13 mouse cellular contexts compared by ENCODE assay signal in the genomic region with DNA sequence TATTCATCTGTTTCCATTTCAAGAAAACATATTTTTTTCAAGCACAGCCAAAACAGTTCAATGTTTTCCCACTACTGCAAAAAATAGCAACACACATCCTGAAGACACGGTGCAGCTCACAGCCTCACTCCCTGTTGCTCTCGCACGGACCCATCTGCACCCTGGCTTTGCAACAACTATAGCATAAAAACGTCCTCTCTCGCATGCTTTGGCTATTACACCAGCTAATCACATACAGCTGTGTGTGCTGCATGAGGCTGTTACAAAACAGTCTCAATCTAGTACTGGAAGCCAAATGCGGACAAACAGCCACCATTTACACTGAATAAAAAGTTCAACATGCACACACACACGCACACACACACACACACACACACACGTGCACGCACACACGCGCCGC.
DNase-seq lines count a peak whose midpoint lies in the region; ATAC-seq and TF ChIP-seq lines count a peak whose summit lies in the region.
"Had no signal": no experiment of that assay in that cellular context is flagged by ENCODE, and none has a peak within 500 bp of the region (broad histone marks: within the 10 kb centered on the region; RNA-seq: fewer than 3 reads in every experiment).

No protein-coding gene starts in this region.

- WGBS in hindbrain, embryonic 16.5 days = 77% methylated on average over 12 of the region's 12 CpGs
- WGBS in hindbrain, embryonic 10.5 days = 77% methylated on average over 12 of the region's 12 CpGs
- WGBS in stomach, embryonic 15.5 days = 67% methylated on average over 12 of the region's 12 CpGs
- WGBS in stomach, postnatal 0 days = 65% methylated on average over 12 of the region's 12 CpGs

- peaks cover 3% of the 10 kb centered on the region; the same call in 1 of the 2 replicates for H3K9me3 ChIP-seq in hindbrain, embryonic 16.5 days (ENCODE audit: control insufficient read depth, low read length)
- H3K9me3 ChIP-seq in hindbrain, embryonic 10.5 days = peaks cover 5% of the 10 kb centered on the region; the same call in 1 of the 2 replicates
- H3K9me3 ChIP-seq in stomach, embryonic 15.5 days = no peaks in the 10 kb centered on the region
- no peaks in the 10 kb centered on the region for H3K9me3 ChIP-seq in stomach, postnatal 0 days (ENCODE audit: control insufficient read depth, low read length)
- H3K9me3 ChIP-seq: liver, embryonic 15.5 days; midbrain, embryonic 15.5 days had no signal

- TF ChIP-seq POLR2A in embryonic fibroblast, embryonic 13.5 days (IDR thresholded peaks at IDR 0.05; ENCODE audit: low read depth, low read length) = no peak

- H3K4me1 ChIP-seq in hindbrain, embryonic 16.5 days (ENCODE audit: control insufficient read depth, insufficient read depth, low read depth, low read length) = peaks cover 13% of the 10 kb centered on the region
- peaks cover 34% of the 10 kb centered on the region for H3K4me1 ChIP-seq in hindbrain, embryonic 10.5 days (replicated peaks)
- peaks cover 22% of the 10 kb centered on the region for H3K4me1 ChIP-seq in stomach, embryonic 15.5 days
- peaks cover 10% of the 10 kb centered on the region for H3K4me1 ChIP-seq in stomach, postnatal 0 days (replicated peaks; ENCODE audit: control insufficient read depth, insufficient read depth)
- peaks cover 14% of the 10 kb centered on the region for H3K4me1 ChIP-seq in embryonic fibroblast, embryonic 13.5 days (ENCODE audit: control insufficient read depth, insufficient read depth, low read length)
- H3K4me1 ChIP-seq: liver, embryonic 15.5 days had no signal

- H3K27ac ChIP-seq in hindbrain, embryonic 16.5 days (ENCODE audit: low read depth, low read length) = no peak overlapping the region
- no peak overlapping the region for H3K27ac ChIP-seq in hindbrain, embryonic 10.5 days
- H3K27ac ChIP-seq in stomach, embryonic 15.5 days = no peak overlapping the region
- no peak overlapping the region for H3K27ac ChIP-seq in stomach, postnatal 0 days (replicated peaks)
- peak overlapping the region; percentile 65 for H3K27ac ChIP-seq in embryonic fibroblast, embryonic 13.5 days (ENCODE audit: insufficient read depth, low read length)
- H3K27ac ChIP-seq: left cerebral cortex, adult 2 months; liver, embryonic 15.5 days; midbrain, embryonic 15.5 days had no signal

- H3K27me3 ChIP-seq in hindbrain, embryonic 16.5 days (replicated peaks; ENCODE audit: control insufficient read depth, insufficient read depth, low read length) = no peaks in the 10 kb centered on the region
- peaks cover 6% of the 10 kb centered on the region; the same call in 1 of the 2 replicates for H3K27me3 ChIP-seq in hindbrain, embryonic 10.5 days (ENCODE audit: insufficient read depth, poor library complexity, severe bottlenecking)
- H3K27me3 ChIP-seq in stomach, embryonic 15.5 days (replicated peaks) = no peaks in the 10 kb centered on the region
- no peaks in the 10 kb centered on the region for H3K27me3 ChIP-seq in stomach, postnatal 0 days (ENCODE audit: control insufficient read depth, insufficient read depth, low read length)
- H3K27me3 ChIP-seq: liver, embryonic 15.5 days; midbrain, embryonic 15.5 days had no signal

- no peak for ATAC-seq in hindbrain, embryonic 16.5 days
- ATAC-seq in stomach, embryonic 15.5 days (ENCODE audit: insufficient read depth, low FRiP score, low read depth) = no peak
- ATAC-seq in stomach, postnatal 0 days (ENCODE audit: low FRiP score, low TSS enrichment) = no peak
- no peak for ATAC-seq in CD4-positive, CD25-positive, alpha-beta regulatory T cell, adult 4 months
- ATAC-seq: activated CD4-positive, CD25-positive, alpha-beta regulatory T cell, adult 4 months; intestine, embryonic 16.5 days; midbrain, embryonic 15.5 days had no signal

- H3K4me3 ChIP-seq in hindbrain, embryonic 16.5 days (ENCODE audit: low read length) = no peak overlapping the region
- H3K4me3 ChIP-seq in hindbrain, embryonic 10.5 days = no peak overlapping the region
- H3K4me3 ChIP-seq in stomach, embryonic 15.5 days (replicated peaks) = no peak overlapping the region
- H3K4me3 ChIP-seq in stomach, postnatal 0 days (ENCODE audit: low read depth, low read length) = no peak overlapping the region
- H3K4me3 ChIP-seq in embryonic fibroblast, embryonic 13.5 days (ENCODE audit: insufficient read depth, low read length) = no peak overlapping the region
- H3K4me3 ChIP-seq: left cerebral cortex, adult 2 months; liver, embryonic 15.5 days; midbrain, embryonic 15.5 days had no signal

- H3K36me3 ChIP-seq in hindbrain, embryonic 16.5 days (ENCODE audit: control insufficient read depth, insufficient read depth, low read length) = no peaks in the 10 kb centered on the region
- 0 out of 2 replicates have a peak, but pooled peaks cover 4% of the 10 kb centered on the region for H3K36me3 ChIP-seq in hindbrain, embryonic 10.5 days
- peaks cover 6% of the 10 kb centered on the region for H3K36me3 ChIP-seq in stomach, embryonic 15.5 days
- H3K36me3 ChIP-seq in stomach, postnatal 0 days (ENCODE audit: control insufficient read depth, insufficient read depth, low read length) = no peaks in the 10 kb centered on the region
- H3K36me3 ChIP-seq: liver, embryonic 15.5 days; midbrain, embryonic 15.5 days had no signal

- H3K9ac ChIP-seq in hindbrain, embryonic 16.5 days (ENCODE audit: low read depth, low read length) = no peak overlapping the region
- H3K9ac ChIP-seq in stomach, embryonic 15.5 days = no peak overlapping the region
- H3K9ac ChIP-seq in stomach, postnatal 0 days (ENCODE audit: low read length) = no peak overlapping the region
- H3K9ac ChIP-seq: liver, embryonic 15.5 days; midbrain, embryonic 15.5 days had no signal

- no peak for TF ChIP-seq CTCF in stomach, postnatal 0 days (IDR thresholded peaks at IDR 0.05; ENCODE audit: low read depth)
- TF ChIP-seq CTCF in embryonic fibroblast, embryonic 13.5 days (IDR thresholded peaks at IDR 0.05; ENCODE audit: borderline replicate concordance, insufficient read depth, low read length) = no peak

- TF ChIP-seq EP300 in stomach, postnatal 0 days (optimal IDR thresholded peaks at IDR 0.05) = no peak

- H3K4me2 ChIP-seq in hindbrain, embryonic 16.5 days (ENCODE audit: low read length) = 0 out of 2 replicates have a peak overlapping the region, but pooled peaks have one; percentile 22
- H3K4me2 ChIP-seq in stomach, embryonic 15.5 days = peak overlapping the region; percentile 30; the same call in 1 of the 2 replicates
- no peak overlapping the region for H3K4me2 ChIP-seq in stomach, postnatal 0 days (replicated peaks; ENCODE audit: low read depth)
- H3K4me2 ChIP-seq: liver, embryonic 15.5 days; midbrain, embryonic 15.5 days had no signal

- no peak for DNase-seq in hindbrain, embryonic 10.5 days (ENCODE audit: low spot score)
- no peak for DNase-seq in stomach, postnatal 0 days (ENCODE audit: low spot score)
- no peak for DNase-seq in spleen, postnatal 36 days (ENCODE audit: low spot score in 2 of 2)
- DNase-seq: thymus, postnatal 25 days had no signal
